Mouse (Mus musculus) testis, postnatal 10 days (tissue): ENCODE measurements around the gene Qsox1.

ENCODE experiments used
- DNase-seq: peaks from one replicate; pipeline ENCODE4 v3.0.0; 2021; ENCODE audit warnings: low spot score

Qsox1 gene

GRCm38 (mm10) chr1:155801014-155801991, 11.4 kb downstream of the Qsox1 start:
- no peak for DNase-seq

- DNase-seq = no peak
Observed at GRCm38 (mm10) chr1:155798000-155798399, 14.7 kb downstream of the Qsox1 start.

GRCm38 (mm10) chr1:155797425-155797824, 15.3 kb downstream of the Qsox1 start:
- DNase-seq = no peak

GRCm38 (mm10) chr1:155796757-155797405, 15.8 kb downstream of the Qsox1 start:
- no peak for DNase-seq

- peak; percentile 80 for DNase-seq
Observed at GRCm38 (mm10) chr1:155795791-155796233, 16.9 kb downstream of the Qsox1 start.

GRCm38 (mm10) chr1:155794855-155795254, 17.8 kb downstream of the Qsox1 start:
- DNase-seq = no peak

GRCm38 (mm10) chr1:155791919-155792318, 20.8 kb downstream of the Qsox1 start:
- DNase-seq = no peak

- no peak for DNase-seq
Observed at GRCm38 (mm10) chr1:155790111-155790974, 22.3 kb downstream of the Qsox1 start.

- no peak for DNase-seq
Observed at GRCm38 (mm10) chr1:155785886-155786285, 26.8 kb downstream of the Qsox1 start.

GRCm38 (mm10) chr1:155784343-155785205, 28.1 kb downstream of the Qsox1 start:
- peak; percentile 82 for DNase-seq

GRCm38 (mm10) chr1:155782382-155782781, 30.3 kb downstream of the Qsox1 start:
- no peak for DNase-seq

GRCm38 (mm10) chr1:155777641-155778625, 34.8 kb downstream of the Qsox1 start:
- DNase-seq = no peak

GRCm38 (mm10) chr1:155759167-155759566, 53.5 kb downstream of the Qsox1 start:
- no peak for DNase-seq

GRCm38 (mm10) chr1:155758711-155759110, 54.0 kb downstream of the Qsox1 start:
- DNase-seq = no peak

GRCm38 (mm10) chr1:155757621-155758020, 55.1 kb downstream of the Qsox1 start:
- DNase-seq = no peak

- no peak for DNase-seq
Observed at GRCm38 (mm10) chr1:155753411-155753810, 59.3 kb downstream of the Qsox1 start.

- DNase-seq = no peak
Observed at GRCm38 (mm10) chr1:155751484-155752255, 61.0 kb downstream of the Qsox1 start, which contains the start of gene Lhx4. TSS of gene Lhx4 (minus strand) at chr1:155751684.

GRCm38 (mm10) chr1:155750517-155751178, 62.0 kb downstream of the Qsox1 start:
- DNase-seq = no peak
